Mouse (Mus musculus): ENCODE data around the gene Ocrl. TPM values are rescaled to one million over a fixed set of nuclear protein-coding genes. Genes with fewer than 3 reads are reported as not detected.
A peak's percentile ranks its signal among the peaks of the same experiment; 100 is the strongest.

The Ocrl gene
- polyA plus RNA-seq (2015; fragmentation: Nextera tagmentation; extraction: Ambion mirVana), result 30.8 and 33.9 TPM in 2 replicates

- Histone ChIP-seq H3K27me3 (replicated peaks; ENCODE audit: control insufficient read depth, insufficient read depth, low read length) (no peaks in the 10 kb centered on the region), H3K9ac (ENCODE audit: low read depth, low read length) (peak within 1 kb of the TSS; percentile 82), H3K36me3 (ENCODE audit: control insufficient read depth, insufficient read depth, low read length) (no peaks in the 10 kb centered on the region), H3K4me3 (ENCODE audit: low read length) (peak within 1 kb of the TSS; percentile 70), H3K9me3 (ENCODE audit: control insufficient read depth, low read length) (no peaks in the 10 kb centered on the region), H3K27ac (ENCODE audit: low read depth, low read length) (peak within 1 kb of the TSS; percentile 81), H3K4me2 (ENCODE audit: low read length) (peak within 1 kb of the TSS; percentile 69), H3K4me1 (ENCODE audit: control insufficient read depth, insufficient read depth, low read depth, low read length) (no peaks in the 10 kb centered on the region; the same call in 1 of the 2 replicates)
- WGBS, result 15% methylated on average over 28 of the region's 35 CpGs
- peak; percentile 94 for ATAC-seq
These were observed at the start of gene Ocrl for GRCm38 (mm10) chrX:47912306-47912792. Ocrl (plus strand) TSS chrX:47912387.

GRCm38 (mm10) chrX:47880052-47880451, 32.1 kb upstream of the Ocrl start:
- Histone ChIP-seq H3K4me1 (ENCODE audit: control insufficient read depth, insufficient read depth, low read depth, low read length) (no peaks in the 10 kb centered on the region), H3K9ac (ENCODE audit: low read depth, low read length) (no peak overlapping the region), H3K4me2 (ENCODE audit: low read length) (no peak overlapping the region), H3K4me3 (ENCODE audit: low read length) (no peak overlapping the region), H3K27ac (ENCODE audit: low read depth, low read length) (no peak overlapping the region), H3K9me3 (ENCODE audit: control insufficient read depth, low read length) (no peaks in the 10 kb centered on the region), H3K27me3 (replicated peaks; ENCODE audit: control insufficient read depth, insufficient read depth, low read length) (no peaks in the 10 kb centered on the region), H3K36me3 (ENCODE audit: control insufficient read depth, insufficient read depth, low read length) (no peaks in the 10 kb centered on the region)
- no peak for ATAC-seq
- 39% methylated on average over 2 of the region's 2 CpGs for WGBS

- no peak overlapping the region for H3K4me3 ChIP-seq (ENCODE audit: low read length)
- no peaks in the 10 kb centered on the region for H3K4me1 ChIP-seq (ENCODE audit: control insufficient read depth, insufficient read depth, low read depth, low read length)
- no peaks in the 10 kb centered on the region for H3K27me3 ChIP-seq (replicated peaks; ENCODE audit: control insufficient read depth, insufficient read depth, low read length)
- H3K9ac ChIP-seq (ENCODE audit: low read depth, low read length), result no peak overlapping the region
- no peak overlapping the region for H3K4me2 ChIP-seq (ENCODE audit: low read length)
- no peak overlapping the region for H3K27ac ChIP-seq (ENCODE audit: low read depth, low read length)
- H3K36me3 ChIP-seq (ENCODE audit: control insufficient read depth, insufficient read depth, low read length), result no peaks in the 10 kb centered on the region
- ATAC-seq, result no peak
- no peaks in the 10 kb centered on the region for H3K9me3 ChIP-seq (ENCODE audit: control insufficient read depth, low read length)
- 87% methylated on average over 6 of the region's 6 CpGs for WGBS
These were observed 29.4 kb upstream of the Ocrl start for GRCm38 (mm10) chrX:47882813-47883212.

- H3K9ac ChIP-seq (ENCODE audit: low read depth, low read length), result no peak overlapping the region
- H3K27me3 ChIP-seq (replicated peaks; ENCODE audit: control insufficient read depth, insufficient read depth, low read length), result no peaks in the 10 kb centered on the region
- no peaks in the 10 kb centered on the region for H3K9me3 ChIP-seq (ENCODE audit: control insufficient read depth, low read length)
- no peak for ATAC-seq
- WGBS, result 85% methylated on average over 2 of the region's 2 CpGs
- no peak overlapping the region for H3K27ac ChIP-seq (ENCODE audit: low read depth, low read length)
- no peaks in the 10 kb centered on the region for H3K4me1 ChIP-seq (ENCODE audit: control insufficient read depth, insufficient read depth, low read depth, low read length)
- H3K4me3 ChIP-seq (ENCODE audit: low read length), result no peak overlapping the region
- H3K36me3 ChIP-seq (ENCODE audit: control insufficient read depth, insufficient read depth, low read length), result no peaks in the 10 kb centered on the region
- H3K4me2 ChIP-seq (ENCODE audit: low read length), result no peak overlapping the region
These were observed 24.8 kb upstream of the Ocrl start for GRCm38 (mm10) chrX:47887401-47887800.

- Histone ChIP-seq H3K27me3 (replicated peaks; ENCODE audit: control insufficient read depth, insufficient read depth, low read length) (no peaks in the 10 kb centered on the region), H3K4me3 (ENCODE audit: low read length) (peak overlapping the region; percentile 65), H3K9ac (ENCODE audit: low read depth, low read length) (peak overlapping the region; percentile 80), H3K4me1 (ENCODE audit: control insufficient read depth, insufficient read depth, low read depth, low read length) (no peaks in the 10 kb centered on the region), H3K36me3 (ENCODE audit: control insufficient read depth, insufficient read depth, low read length) (no peaks in the 10 kb centered on the region), H3K4me2 (ENCODE audit: low read length) (peak overlapping the region; percentile 58), H3K9me3 (ENCODE audit: control insufficient read depth, low read length) (no peaks in the 10 kb centered on the region), H3K27ac (ENCODE audit: low read depth, low read length) (peak overlapping the region; percentile 85)
- peak; percentile 68 for ATAC-seq
- 14% methylated on average over 12 of the region's 12 CpGs for WGBS
These were observed 20.8 kb upstream of the Ocrl start for GRCm38 (mm10) chrX:47891243-47891906.

GRCm38 (mm10) chrX:47891907-47892430, 20.2 kb upstream of the Ocrl start:
- H3K36me3 ChIP-seq (ENCODE audit: control insufficient read depth, insufficient read depth, low read length), result no peaks in the 10 kb centered on the region
- peak overlapping the region; percentile 65 for H3K4me3 ChIP-seq (ENCODE audit: low read length)
- no peaks in the 10 kb centered on the region for H3K9me3 ChIP-seq (ENCODE audit: control insufficient read depth, low read length)
- H3K9ac ChIP-seq (ENCODE audit: low read depth, low read length), result peak overlapping the region; percentile 80
- H3K4me2 ChIP-seq (ENCODE audit: low read length), result peak overlapping the region; percentile 58
- ATAC-seq, result peak; percentile 81
- WGBS, result 16% methylated on average over 14 of the region's 36 CpGs
- H3K27ac ChIP-seq (ENCODE audit: low read depth, low read length), result peak overlapping the region; percentile 85
- no peaks in the 10 kb centered on the region for H3K4me1 ChIP-seq (ENCODE audit: control insufficient read depth, insufficient read depth, low read depth, low read length)
- H3K27me3 ChIP-seq (replicated peaks; ENCODE audit: control insufficient read depth, insufficient read depth, low read length), result no peaks in the 10 kb centered on the region

GRCm38 (mm10) chrX:47892431-47893024, 19.7 kb upstream of the Ocrl start, which contains the start of gene Smarca1:
Smarca1 (minus strand) TSS chrX:47892974.
- peak within 1 kb of the TSS; percentile 80 for H3K9ac ChIP-seq (ENCODE audit: low read depth, low read length)
- WGBS, result 18% methylated on average over 11 of the region's 17 CpGs
- ATAC-seq, result peak; percentile 90
- peak within 1 kb of the TSS; percentile 65 for H3K4me3 ChIP-seq (ENCODE audit: low read length)
- H3K4me1 ChIP-seq (ENCODE audit: control insufficient read depth, insufficient read depth, low read depth, low read length), result no peaks in the 10 kb centered on the region
- peak within 1 kb of the TSS; percentile 58 for H3K4me2 ChIP-seq (ENCODE audit: low read length)
- H3K27ac ChIP-seq (ENCODE audit: low read depth, low read length), result peak within 1 kb of the TSS; percentile 85
- no peaks in the 10 kb centered on the region for H3K9me3 ChIP-seq (ENCODE audit: control insufficient read depth, low read length)
- no peaks in the 10 kb centered on the region for H3K27me3 ChIP-seq (replicated peaks; ENCODE audit: control insufficient read depth, insufficient read depth, low read length)
- H3K36me3 ChIP-seq (ENCODE audit: control insufficient read depth, insufficient read depth, low read length), result no peaks in the 10 kb centered on the region

GRCm38 (mm10) chrX:47912904-47913542, 836 bp downstream of the Ocrl start:
- Histone ChIP-seq H3K4me3 (ENCODE audit: low read length) (peak overlapping the region; percentile 70), H3K27ac (ENCODE audit: low read depth, low read length) (no peak overlapping the region), H3K27me3 (replicated peaks; ENCODE audit: control insufficient read depth, insufficient read depth, low read length) (no peaks in the 10 kb centered on the region), H3K36me3 (ENCODE audit: control insufficient read depth, insufficient read depth, low read length) (no peaks in the 10 kb centered on the region), H3K4me1 (ENCODE audit: control insufficient read depth, insufficient read depth, low read depth, low read length) (no peaks in the 10 kb centered on the region; the same call in 1 of the 2 replicates), H3K9me3 (ENCODE audit: control insufficient read depth, low read length) (no peaks in the 10 kb centered on the region), H3K4me2 (ENCODE audit: low read length) (peak overlapping the region; percentile 69), H3K9ac (ENCODE audit: low read depth, low read length) (peak overlapping the region; percentile 82)
- ATAC-seq, result peak; percentile 31; the same call in 1 of the 2 replicates
- WGBS, result 30% methylated on average over 8 of the region's 8 CpGs

- H3K4me2 ChIP-seq (ENCODE audit: low read length), result peak overlapping the region; percentile 69
- 77% methylated on average over 7 of the region's 7 CpGs for WGBS
- no peak overlapping the region; the same call in 1 of the 2 replicates for H3K4me3 ChIP-seq (ENCODE audit: low read length)
- no peaks in the 10 kb centered on the region for H3K36me3 ChIP-seq (ENCODE audit: control insufficient read depth, insufficient read depth, low read length)
- H3K4me1 ChIP-seq (ENCODE audit: control insufficient read depth, insufficient read depth, low read depth, low read length), result no peaks in the 10 kb centered on the region; the same call in 1 of the 2 replicates
- H3K27ac ChIP-seq (ENCODE audit: low read depth, low read length), result no peak overlapping the region
- no peaks in the 10 kb centered on the region for H3K27me3 ChIP-seq (replicated peaks; ENCODE audit: control insufficient read depth, insufficient read depth, low read length)
- no peak overlapping the region for H3K9ac ChIP-seq (ENCODE audit: low read depth, low read length)
- ATAC-seq, result no peak
- H3K9me3 ChIP-seq (ENCODE audit: control insufficient read depth, low read length), result no peaks in the 10 kb centered on the region
These were observed 1.4 kb downstream of the Ocrl start for GRCm38 (mm10) chrX:47913543-47913938.
